Mouse (Mus musculus) brain, adult 2 months (tissue): ENCODE data around the gene Cyp17a1.

ENCODE experiments used
- DNase-seq: peaks from one replicate; pipeline ENCODE4 v3.0.0; 2011; ENCODE audit warnings: low read depth, low spot score

Cyp17a1 gene

GRCm38 (mm10) chr19:46672766-46673418, at the start of gene Cyp17a1:
Gene Cyp17a1 (minus strand): TSS chr19:46673172.
- DNase-seq, result no peak

- peak; percentile 16 for DNase-seq
Observed at GRCm38 (mm10) chr19:46718150-46718549, 45.2 kb upstream of the Cyp17a1 start.

GRCm38 (mm10) chr19:46715016-46715415, 42.0 kb upstream of the Cyp17a1 start:
- no peak for DNase-seq

DNA sequence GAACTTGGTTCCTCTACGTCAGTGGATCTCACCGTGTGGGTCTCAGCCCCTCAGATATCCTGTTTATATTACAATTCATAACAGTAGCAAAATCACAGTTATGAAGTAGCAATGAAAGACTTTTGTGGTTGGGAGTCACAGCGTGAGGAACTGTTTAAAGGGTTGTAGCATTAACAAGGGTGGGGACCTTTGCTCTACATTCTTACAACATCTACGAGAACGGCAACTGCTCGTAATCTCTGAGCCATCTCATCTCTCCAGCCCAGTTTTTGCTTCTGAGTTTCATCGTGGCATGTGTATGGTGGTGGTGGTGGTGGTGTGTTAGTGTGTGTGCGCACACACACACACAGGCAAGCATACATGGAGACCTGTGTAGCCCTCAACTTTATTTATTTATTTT, 41.3 kb upstream of the Cyp17a1 start:
- no peak for DNase-seq

GRCm38 (mm10) chr19:46710614-46711013, 37.6 kb upstream of the Cyp17a1 start:
- no peak for DNase-seq

GRCm38 (mm10) chr19:46707296-46708151, 34.6 kb upstream of the Cyp17a1 start, which contains the start of gene As3mt:
Gene As3mt (plus strand): TSS chr19:46707458.
- peak; percentile 46 for DNase-seq

DNA sequence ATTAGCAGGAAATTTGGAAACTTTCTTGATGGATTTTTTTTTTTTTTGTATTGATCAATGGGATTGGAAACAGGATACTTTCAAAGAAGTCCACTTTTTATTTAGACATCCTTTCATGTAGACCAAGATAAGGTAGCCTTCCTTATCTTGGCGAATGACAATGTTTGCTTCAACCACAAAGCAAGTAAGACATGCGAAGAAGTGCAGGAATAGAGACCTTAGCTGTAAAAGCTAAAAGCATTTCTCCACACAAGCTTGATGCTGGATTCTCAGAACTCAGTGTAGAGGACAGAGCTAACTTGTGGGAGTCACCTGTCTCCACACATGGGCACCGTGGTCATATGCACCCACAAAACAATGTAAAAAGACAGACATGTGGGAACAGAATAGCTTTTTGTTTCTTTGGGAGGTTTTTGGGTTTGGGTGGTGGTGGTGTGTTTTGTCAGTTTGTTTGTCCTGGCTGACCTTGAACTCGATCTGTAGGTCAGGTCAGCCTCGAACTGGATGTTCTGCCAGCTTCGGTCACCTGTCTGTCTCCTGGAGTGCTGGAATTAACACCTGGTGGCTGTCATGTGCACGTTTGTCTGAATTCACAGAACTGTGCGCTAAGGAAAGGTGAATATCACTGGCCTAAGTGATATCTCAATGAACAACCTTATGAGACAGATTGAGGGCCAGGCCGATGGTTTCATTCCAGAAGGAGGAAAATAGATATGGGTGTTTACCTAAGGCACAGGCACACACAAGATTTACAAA, 33.7 kb upstream of the Cyp17a1 start:
- DNase-seq, result no peak

DNA sequence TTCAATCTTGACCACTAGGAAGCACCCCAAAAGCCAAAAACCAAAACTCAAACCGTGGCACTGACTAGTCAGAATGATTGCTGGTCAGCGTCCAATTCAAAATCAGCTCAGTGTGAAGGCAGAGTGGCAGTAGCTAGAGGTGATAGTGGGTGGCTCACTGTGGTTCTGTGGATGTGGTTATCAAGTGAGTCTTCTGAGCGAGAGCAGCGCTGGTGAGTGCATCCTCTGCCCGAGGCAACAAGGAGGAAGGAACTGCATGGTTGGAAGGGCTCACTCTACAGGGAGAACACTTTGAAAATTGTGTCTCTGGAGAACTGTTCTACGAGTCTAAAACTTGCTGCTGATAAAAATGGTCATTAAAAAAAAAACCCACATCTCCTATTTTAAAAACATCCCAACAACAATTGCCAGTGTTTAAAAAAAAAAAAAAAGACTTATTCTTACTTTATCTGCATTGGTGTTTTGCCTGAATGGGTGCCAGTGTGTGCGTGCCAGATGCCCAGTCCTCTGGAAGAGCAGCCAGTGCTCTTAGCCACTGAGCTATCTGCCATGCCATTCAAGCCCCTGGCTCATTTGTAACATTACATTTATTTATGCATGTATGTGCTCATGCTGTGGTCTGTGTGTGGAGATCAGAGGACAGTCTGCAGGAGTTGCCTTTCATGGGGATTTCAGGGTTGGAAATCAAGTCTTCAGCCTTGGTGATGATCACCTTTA, 33.0 kb upstream of the Cyp17a1 start:
- peak; percentile 28 for DNase-seq

- no peak for DNase-seq
Observed at GRCm38 (mm10) chr19:46701156-46701555, 28.2 kb upstream of the Cyp17a1 start.

DNA sequence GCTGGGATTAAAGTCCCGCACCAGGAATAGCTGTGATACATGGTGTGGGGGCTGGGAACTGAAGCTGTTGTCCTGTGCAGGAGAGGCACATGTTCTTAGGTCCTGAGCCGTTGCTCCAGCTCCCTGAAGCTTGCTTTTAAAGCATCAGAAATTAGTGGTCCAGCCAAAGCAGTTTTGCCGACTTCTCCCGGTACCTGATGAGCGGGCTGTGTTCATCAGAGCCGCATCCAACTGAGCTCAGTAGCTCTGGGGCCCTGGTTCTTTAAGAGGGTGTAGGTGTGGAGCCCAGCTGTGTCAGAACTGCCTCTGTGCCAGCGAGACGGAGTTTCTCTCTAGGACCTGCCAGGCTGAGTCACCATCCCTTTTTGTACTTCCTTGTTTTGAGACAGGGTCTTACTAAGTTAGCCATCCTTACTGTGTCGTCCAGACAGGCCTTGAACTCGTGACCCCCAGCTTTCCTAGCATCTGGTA, 26.1 kb upstream of the Cyp17a1 start:
- DNase-seq, result peak; percentile 82

DNA sequence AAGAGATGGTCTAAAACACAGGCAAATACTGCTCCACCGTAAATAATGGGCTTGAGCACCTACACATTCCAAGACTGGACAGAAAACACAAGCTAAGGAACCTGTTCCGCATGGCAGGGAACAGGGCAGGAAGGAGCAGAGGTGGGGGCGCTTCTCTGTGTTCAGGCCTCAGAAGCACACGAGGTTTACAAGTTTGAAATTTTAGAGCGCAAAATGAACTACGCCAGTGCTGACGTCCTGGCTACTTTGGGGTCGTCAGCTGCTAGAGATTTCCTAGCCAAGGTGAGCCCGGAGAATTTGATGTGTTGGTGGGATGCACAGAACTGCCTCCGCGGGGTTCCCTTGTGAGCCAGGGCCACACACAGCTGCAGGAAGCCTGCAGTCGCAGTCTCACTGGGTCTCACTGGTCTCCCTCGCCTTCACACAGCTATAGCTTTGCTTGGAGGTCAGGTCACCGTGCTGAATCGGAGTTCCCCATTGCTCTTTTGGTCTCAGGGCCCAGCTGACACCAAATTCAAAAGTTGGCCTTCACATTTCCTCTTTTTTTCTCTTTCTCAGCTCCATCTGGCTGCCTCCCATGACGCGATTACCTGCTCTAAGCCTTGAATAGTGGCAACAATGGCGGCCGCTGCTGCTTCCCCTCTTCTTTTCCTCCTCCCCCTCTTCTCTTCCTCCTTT, 25.0 kb upstream of the Cyp17a1 start:
- DNase-seq, result no peak

DNA sequence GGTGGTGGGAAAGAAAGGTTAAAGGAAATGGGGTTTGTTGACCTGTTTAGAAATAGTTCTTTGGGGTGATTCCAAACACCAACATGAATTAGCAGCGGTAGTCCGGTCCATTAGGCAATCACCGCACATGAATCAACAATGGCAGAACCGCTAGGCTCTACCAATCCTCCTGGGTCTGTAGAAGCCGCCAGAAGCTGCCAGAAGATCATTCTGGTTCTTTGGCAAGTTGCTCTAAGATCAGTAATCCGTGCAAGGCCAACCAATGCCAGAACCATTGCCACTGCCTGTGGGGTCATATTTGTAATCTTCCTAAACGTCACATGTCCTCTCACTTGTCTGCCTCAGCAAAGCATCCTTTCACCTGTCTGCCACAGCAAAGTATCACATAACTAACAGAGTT, 24.0 kb upstream of the Cyp17a1 start:
- no peak for DNase-seq

GRCm38 (mm10) chr19:46696482-46696881, 23.5 kb upstream of the Cyp17a1 start:
- DNase-seq, result no peak

GRCm38 (mm10) chr19:46693146-46693545, 20.2 kb upstream of the Cyp17a1 start:
- no peak for DNase-seq

DNA sequence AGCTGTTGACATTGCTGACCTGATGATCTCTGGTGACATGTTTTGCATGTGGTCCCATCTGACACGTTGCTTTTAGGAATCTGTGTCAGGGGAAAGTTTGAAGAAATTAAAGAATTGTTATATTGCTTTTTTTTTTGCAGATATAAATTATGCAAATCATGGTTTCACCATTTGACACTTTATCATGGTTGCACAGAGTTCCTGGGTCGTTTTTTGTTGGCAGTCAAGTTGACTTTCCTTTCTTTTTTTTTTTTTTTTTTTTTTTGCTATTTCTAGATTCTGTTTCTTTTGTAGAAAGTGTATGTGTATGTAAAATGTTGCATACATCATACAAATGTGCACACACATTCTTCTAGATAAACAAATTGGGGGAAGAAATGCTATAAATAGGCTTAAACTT, 18.1 kb upstream of the Cyp17a1 start:
- no peak for DNase-seq

DNA sequence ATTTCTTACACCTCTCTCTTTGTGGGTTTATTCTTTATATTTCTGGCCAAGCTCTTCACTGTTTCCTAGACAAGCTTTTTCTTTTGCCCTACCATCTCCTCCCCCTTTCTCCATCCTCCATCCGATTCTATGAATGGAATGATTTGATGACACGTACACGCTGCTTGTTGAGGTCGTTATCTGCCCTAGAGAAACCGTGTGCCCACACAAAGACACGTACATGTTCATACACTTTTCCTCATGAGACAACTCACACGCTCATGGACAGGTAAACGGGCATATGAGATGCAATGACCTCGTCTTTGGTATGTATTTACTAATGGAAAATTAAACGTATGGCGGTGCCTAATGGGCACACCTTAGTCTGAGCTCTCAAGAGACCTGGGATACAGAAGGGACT, 17.4 kb upstream of the Cyp17a1 start:
- no peak for DNase-seq

DNA sequence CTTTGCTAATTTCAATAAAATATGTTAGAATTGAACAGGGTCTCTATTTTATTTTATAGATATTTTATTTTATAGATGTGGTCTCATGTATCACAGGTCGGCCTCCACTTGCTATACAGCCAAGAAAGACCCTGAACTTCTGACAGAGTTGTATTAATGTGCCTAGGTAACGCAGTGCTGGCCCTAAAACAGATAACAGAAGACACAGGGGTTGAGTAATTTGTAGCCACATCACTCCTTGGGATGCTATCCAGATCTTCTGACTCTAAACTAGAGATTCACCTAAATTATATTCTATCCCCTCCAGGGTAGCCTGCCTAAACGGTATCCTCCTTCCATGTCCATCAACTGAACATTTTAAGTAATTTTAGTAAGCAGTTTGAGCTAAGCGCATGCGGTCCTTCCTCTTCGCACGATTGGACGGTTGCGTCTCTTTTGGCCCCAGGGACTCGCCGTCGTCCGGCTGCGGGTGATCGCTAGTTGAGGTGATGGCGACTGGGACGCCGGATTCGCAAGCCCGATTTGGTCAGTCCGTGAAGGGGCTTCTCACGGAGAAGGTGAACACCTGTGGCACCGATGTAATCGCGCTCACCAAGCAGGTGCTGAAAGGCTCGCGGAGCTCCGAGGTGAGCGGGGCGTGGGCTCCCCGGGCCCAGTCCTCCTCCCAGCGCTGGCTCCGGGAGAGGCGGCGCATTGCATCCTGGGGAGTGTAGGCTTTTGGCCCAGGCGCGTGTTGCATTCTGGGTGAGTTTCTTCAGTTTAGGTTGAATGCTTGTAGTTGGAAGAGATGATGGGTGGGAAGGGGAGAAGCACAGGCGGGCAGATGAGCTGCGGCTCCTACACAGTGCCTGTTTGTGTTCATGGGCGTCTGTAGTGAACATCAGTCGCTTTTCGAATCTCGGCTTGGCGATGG, 16.7 kb upstream of the Cyp17a1 start, which contains the start of gene Borcs7:
Gene Borcs7, plus strand, starts transcription at position 447 of the 913 bp plus-strand sequence.
- peak; percentile 97 for DNase-seq

DNA sequence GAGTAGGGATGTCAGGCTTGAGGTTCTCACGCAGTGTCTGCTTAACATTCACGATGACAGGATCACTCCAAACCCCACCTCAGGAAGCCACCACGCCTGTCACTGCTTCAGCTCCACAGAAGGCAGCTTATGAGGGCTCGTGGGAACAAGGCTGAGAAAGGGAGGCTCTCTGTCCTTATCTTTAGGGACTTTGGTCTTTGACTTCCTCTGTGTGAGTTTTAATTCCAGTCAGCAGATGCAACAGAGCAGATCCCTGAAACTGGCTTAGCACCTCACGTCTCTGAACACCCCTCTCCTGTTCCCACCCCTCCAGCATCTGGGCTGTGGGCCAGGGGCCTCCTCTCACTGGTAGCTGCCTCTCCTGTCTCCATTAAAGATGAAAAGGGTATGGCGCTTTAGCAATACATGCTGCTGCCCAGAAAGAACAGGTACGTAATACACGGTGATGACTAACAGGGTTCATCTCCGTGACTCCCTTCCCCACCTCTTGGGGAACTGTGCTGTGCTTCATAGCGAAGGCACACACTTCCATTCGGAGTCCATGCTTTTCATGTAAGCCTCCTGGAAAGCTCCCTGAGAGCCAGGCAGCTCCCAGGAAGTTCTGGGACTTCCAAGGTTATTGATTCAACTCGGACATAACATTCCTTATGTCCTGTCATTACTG, 6.9 kb upstream of the Cyp17a1 start:
- DNase-seq, result no peak

DNA sequence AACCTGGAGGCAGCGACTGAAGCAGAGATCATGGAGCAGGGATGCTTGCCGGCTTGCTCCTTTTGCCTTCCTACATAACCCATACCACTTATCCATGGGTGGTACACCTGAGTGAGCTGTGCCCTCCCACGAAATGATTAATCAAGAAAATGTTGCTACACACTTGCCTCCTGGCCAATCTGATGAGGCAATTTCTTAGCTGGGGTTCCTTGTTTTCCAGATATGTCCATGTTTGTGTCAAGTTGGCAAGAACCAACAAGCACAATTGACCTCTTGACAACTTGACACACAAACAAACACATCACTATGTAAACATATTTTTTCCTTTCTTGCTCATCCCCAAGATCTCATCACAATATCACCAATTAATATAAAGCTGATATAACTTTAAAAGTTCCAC, 2.7 kb upstream of the Cyp17a1 start:
- DNase-seq, result no peak
